Mouse (Mus musculus) left cerebral cortex, adult 18-20 months (tissue): ENCODE data around the gene March9. TPM values are rescaled to one million over a fixed set of nuclear protein-coding genes. Genes with fewer than 3 reads are reported as not detected.
"Not testable (repeated sequence)": the region's sequence is repeated elsewhere in the genome, so short reads cannot be mapped to it uniquely, and the experiment has no call there.

Source experiments
- DNase-seq, 2 experiments: peaks; one replicate each; pipeline ENCODE4 v3.0.0; 2021 to 2022; ENCODE audit warnings: low spot score in 2 of 2, mixed read lengths in 1 of 2
- total RNA-seq, 2 experiments: library from RNA; stranded (reverse); gene quantifications; 2 replicates each; pipeline ENCODE4 v1.2.3; 2021

March9 gene
- total RNA-seq, 2 experiments from 2014 or later = 20.0 to 23.1 TPM

DNA sequence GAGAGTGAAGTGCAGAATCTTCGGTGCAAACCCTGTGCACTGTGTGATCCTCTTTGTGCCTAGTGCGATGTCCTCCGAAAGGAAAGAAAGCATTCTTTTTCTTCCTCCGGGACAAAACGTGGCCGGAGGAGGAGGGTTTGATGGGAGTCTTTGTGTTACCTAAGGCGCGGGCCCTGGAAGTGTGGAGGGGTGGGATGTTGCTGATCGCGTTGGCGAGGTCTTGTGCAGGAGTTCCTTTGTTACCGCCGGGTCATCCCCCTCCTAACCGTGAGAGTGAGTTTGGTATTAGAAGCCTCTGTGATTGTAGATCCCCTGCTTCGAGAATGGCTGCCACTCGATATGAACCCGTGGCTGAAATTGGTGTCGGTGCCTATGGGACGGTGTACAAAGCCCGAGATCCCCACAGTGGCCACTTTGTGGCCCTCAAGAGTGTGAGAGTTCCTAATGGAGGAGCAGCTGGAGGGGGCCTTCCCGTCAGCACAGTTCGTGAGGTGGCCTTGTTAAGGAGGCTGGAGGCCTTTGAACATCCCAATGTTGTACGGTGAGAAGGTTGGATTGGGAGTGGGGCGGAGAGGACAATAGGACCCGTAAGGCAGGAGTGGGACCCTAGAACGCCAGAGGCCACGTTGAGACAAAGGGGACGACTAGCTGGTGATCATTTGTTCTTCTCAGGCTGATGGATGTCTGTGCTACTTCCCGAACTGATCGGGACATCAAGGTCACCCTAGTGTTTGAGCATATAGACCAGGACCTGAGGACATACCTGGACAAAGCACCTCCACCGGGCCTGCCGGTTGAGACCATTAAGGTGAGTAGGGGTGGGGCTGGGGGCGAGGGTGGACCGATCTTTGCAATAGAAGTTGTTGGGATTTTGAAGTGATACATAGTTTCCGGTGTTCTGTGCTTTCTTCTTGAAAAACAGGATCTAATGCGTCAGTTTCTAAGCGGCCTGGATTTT, 4.2 kb upstream of the March9 start:
- DNase-seq = no peak

DNA sequence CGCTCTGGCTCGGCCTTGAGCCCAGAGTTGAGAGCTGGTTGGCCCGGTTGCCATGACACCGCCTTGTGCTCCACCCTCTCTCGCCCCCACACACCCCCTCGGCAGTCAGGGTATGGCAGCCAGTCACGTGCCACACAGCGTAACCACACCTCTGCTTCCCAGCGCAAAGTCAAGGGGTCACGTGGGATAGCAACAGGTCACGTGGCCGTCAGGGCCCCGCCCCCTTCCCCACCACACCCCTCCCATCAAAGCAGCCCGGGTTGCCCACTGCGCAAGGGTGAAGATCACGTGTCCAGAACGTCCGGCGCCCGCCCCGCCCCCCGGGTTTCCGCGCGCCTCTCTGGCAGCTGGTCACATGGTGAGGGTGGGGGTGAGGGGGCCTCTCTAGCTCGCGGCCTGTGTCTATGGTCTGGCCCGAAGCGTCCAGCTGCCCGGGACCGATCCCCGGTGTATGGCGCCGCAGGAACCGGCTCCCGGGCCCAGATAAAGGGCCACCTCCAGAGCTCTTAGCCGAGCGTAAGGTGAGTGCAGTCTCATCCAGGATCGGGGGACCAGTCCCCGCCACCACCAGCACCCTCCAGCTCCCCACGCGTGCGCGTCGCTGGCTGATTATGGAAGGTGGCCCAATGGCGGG, 3.4 kb upstream of the March9 start, which contains the start of gene Cdk4:
TSS of gene Cdk4 (plus strand) at position 296 of the 634 bp plus-strand sequence.
- peak; percentile 97 to 98 for DNase-seq

DNA sequence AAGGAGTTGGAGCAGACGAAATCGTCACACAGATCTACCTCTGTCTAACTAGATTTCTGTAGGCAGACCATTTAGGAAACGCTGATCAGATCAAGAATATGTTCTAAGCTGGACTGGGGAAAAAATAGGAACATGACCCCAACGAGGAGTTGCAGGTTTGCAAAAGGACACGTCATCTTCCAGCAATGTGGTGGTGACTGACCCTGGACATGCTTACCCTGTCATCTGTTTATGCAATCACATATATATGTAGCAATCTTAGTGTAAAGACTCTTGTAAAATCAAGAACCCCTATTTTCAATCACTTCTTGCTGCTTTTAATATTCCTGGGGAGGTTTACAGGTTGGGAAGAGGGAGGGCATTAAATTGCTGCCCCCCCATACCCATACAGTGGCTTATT, 2.5 kb upstream of the March9 start:
- DNase-seq = no peak

DNA sequence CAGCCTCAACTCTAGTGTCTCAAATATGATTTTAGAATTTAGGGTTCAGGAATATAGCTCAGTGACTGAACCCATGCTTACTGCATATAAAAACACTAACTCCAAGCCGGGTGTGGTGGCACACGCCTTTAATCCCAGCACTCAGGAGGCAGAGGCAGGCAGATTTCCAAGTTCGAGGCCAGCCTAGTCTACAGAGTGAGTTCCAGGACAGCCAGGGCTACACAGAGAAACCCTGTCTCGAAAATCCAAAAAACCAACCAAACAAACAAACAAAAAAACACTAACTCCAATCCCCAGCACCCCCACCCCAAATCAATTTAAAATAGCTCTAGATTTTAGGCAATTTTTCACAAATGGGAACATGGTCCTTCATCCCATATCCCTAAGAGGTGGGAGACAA, 2.1 kb upstream of the March9 start:
- DNase-seq = not testable (repeated sequence)

DNA sequence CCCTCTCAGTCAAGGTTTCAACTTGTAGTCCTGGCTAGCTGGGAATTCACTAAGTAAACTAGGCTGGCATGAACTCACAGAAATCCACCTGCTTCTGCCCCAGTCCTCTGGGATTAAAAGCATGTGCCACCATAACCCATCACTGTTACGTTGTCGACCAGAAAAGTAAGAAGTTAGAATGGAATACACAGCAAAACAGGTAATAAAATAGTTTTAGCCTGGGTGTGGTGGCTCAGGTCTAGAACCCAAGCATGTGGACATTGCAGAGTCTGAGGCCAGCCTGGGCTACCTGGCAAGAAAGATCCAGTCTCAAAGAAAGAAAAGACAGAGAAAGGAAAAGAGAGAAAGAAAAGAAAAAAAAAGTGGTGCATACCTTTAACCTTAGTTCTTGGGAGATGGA, 1.5 kb upstream of the March9 start:
- no peak for DNase-seq

DNA sequence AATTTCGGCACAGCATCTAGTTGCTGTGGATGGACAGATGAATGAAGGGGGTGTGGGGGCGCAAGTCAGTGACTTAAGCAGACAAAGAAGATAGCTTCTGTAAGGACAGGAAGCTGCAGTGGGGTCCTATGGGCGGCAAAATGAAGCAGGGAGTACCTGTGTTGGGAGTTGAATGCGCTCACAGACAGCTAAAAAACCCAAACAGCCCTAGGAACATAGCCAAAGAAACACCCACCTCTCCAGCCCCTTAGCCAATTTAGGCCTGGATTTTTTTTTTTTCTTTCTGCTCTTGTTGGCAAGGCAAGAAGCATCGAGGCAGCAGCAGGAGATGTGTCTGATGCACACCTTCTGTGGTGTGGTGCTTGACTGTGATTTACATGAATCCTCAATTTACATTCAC, 1.1 kb upstream of the March9 start:
- DNase-seq = no peak

DNA sequence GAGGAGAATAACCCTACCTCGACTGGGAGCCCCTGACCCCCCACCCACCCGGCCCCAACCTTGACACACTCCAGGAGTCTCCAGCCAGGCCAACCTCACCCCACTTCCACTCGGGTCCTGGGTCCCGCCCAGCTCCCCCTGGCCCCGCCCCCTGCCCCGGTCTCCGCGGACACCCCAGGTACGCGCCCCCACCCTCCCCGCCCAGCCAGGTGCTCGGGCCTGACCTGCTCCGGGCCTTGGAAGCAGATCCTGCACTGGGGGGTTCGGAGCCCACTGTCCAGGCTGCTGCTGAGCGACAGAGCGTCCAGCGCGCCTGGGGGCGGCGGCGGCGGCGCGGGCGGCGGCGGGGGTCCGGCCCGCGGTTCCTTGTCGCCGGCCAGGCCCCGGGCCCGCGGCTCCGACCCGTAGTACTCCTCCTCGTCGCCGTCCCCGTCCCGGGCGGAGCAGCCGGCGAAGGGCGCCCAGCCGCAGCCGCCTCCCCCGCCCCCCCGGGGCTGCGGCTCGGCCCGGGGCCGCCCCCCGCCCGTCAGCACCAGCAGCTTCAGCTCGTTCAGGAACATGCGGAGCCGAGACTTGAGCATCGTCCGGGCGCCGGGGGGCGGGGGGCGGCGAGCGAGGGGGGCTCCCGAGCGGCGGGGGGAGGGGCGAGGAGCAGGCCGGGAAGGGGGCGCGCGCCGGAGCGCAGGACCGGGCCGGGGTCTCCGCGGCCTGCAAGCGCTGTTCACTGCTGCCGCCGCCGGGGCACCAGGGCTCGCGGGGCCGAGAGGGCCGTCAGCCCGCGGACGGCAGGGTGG, 613 bp downstream of the March9 start:
- DNase-seq = no peak

DNA sequence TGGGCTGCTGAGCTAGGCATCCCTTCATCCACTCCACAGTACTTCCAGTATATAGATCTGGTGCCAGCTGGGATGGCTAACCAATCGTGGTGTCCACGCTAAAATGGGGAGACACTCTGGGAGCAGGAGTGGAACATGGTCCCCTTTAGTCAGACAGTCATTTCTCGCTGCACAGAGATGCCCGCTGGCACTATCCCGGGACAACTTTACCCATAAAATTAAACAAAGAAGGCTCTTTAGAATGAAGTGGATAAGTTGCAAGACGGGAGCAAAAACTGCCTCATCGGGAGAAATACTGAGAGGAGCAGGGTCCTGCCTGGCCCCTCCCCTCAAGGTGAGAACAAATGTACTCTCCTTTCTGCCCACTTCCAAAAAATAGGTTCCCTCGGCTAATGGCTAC, 1.3 kb downstream of the March9 start:
- no peak for DNase-seq

DNA sequence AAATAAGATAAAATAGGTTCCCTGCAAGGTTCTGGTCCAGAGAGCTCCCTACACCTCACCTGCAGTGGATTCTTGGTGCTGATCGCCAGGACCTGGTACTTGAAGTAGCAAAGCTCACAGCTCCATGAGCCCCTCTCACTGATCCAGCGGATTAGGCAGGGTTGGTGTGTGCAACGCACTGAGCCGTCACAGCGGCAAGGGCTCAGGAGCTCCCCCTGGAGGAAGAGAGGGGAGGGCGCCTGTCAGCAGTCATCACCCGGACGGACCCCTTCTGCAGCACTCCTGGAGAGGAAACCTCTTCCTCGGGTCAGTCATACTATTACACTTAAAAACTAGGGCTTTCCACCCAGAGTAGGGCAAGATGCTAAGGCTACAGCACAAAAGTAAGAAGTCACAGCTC, 1.8 kb downstream of the March9 start:
- DNase-seq = peak; percentile 79 to 80

DNA sequence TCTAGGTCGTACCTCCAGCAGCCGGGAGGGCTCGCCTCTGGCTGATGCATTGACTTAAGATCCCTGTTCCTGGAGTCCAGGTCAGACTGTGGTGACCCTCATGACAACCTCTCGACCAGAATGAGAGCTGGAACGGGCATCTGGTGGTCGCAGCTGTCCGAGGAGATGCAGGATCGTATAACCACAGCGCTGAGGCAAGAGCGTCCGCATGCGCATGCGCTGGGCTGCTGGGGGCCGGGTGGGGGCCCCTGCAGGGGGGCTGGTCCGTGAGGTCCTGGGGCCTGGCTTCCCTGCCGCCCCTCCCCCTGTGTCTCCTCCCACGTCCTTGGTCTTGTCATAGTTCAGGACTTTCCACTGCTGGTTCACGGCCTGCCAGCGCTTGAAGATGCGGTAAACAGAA, 3.5 kb downstream of the March9 start:
- no peak for DNase-seq

DNA sequence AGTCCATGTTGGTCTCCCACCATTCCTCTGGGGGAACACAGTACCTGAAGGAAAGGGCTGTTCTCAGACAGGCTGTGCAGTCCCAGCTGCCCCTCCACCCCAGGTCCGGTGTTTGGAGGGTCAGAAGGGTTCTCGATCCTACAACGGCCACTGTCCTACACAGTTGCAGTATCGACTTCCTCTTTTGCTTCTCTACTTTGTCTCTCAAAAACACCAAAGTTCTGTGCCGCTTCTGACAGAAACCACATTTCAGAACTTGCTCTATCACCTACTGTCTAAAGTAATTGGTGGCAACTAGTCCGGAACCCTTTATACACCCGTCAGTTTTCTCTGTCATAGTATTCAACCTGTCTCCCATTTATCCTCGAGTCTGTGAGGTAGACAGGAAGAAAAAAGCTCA, 4.6 kb downstream of the March9 start:
- DNase-seq = no peak

DNA sequence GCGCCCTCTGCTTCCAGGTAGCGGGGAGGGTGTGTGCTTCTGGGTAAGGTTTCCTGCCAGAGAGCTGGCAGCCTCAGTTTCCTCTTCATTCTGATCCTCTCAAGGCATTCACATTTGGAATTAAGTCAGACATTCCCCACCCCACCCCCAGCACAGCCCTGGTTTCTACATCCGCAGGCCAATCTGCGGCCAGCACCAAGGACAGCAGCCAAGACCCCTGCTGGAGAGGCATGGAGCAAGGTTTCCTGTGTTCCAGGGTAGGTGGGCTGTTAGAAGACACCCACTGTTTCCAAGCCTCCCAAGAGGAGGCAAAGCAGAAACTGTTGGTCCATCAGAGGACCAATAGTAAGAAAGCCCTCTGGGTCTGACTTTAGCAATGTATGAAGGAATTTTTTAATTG, 5.3 kb downstream of the March9 start:
- DNase-seq = no peak

DNA sequence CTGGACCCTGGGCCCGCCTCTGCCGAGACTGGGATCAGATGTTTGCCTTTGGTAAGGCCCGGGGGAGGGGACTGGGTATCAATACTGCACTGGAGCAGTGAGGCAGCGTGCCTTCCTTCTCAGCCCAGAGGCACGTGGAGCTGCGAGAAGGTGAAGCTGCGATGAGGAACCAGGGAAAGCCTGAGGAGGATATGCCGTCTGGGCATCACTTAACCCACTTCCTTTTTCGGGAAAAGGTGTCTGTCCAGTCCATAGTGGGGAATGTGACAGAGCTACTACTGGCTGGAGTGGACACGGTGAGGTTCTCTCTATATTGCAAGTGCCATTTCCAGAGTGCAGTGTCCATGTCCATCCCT, 9.9 kb downstream of the March9 start:
- no peak for DNase-seq

DNA sequence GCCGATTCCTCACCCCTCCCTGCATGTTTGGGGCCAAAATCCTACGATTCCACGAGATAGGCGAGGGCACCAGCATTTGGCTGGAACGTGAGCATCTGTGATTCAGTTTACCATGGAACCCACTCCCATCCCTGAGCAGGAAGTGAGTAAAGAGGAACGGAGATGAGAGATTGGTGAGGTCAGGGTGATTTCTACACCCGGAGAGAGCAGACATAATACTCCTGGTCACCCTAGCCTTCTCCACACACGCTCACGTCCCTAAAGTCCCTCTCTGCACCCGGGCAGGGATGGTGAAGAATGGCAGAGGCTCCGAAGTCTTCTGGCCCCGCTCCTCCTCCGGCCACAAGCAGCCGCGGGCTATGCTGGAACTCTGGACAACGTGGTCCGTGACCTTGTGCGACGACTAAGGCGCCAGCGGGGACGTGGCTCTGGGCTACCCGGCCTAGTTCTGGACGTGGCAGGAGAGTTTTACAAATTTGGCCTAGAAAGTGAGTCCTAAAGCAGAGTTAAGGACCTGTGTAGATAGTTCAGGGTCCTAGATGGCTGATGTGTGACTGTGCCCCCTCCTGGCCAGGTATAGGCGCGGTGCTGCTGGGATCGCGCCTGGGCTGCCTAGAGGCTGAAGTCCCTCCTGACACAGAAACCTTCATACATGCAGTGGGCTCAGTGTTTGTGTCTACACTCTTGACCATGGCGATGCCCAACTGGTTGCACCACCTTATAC, 10.4 kb downstream of the March9 start:
- DNase-seq = no peak

DNA sequence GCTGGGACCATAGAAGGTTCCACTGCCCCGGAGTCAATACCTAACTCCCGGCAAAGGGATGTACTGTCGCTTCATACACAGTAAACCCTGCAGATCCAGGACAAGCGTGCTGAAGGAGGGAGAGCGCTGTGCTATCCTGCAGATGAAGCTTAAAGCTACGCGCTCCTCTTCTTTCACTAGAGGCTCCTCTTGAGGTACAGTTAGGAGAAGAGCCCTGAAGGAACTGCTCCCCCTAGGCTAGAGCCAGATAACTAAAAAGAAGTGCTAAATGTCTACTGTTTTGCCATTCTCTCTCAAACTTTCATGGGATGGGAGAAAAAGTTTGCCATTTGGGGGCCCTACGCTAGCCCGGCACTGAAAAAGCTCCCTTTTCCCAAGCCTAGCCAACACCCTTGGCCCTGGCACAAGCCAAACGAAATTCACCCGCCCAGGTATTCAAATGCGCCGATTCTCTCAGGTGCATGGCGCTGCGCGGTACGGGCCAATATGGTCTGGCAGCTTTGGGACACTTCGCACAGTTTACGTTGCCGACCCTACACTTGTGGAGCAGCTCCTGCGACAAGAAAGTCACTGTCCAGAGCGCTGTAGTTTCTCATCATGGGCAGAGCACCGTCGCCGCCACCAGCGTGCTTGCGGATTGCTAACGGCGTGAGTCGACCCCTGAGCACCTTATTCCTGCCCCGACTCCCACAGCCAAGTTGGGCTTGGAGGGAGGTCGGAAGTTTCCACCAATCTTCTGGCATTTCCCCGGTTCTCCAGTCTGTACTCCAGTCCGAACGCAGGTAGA, 11.2 kb downstream of the March9 start:
- DNase-seq = no peak

DNA sequence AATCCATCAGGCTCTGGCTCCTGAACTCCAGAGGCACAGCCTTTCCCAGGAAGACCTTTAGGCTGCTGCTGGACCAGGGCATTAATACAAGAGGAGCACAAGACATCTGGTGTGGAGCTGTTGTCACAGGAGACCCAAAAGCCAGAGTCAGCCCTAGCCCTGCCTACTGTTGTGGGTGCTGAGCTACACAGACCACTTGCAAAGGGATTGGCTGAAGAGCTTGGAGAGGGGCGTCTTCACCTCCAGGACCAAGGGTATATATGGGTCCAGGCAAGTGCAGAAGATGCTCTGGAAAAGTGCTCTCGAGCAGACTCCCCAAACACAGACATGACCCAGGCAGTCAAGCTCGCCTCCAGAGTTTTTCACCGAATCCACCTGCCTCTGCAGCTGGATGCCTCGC, 12.0 kb downstream of the March9 start, which contains the start of gene Cyp27b1:
TSS of gene Cyp27b1 (plus strand) at position 297 of the 400 bp plus-strand sequence.
- DNase-seq = no peak

DNA sequence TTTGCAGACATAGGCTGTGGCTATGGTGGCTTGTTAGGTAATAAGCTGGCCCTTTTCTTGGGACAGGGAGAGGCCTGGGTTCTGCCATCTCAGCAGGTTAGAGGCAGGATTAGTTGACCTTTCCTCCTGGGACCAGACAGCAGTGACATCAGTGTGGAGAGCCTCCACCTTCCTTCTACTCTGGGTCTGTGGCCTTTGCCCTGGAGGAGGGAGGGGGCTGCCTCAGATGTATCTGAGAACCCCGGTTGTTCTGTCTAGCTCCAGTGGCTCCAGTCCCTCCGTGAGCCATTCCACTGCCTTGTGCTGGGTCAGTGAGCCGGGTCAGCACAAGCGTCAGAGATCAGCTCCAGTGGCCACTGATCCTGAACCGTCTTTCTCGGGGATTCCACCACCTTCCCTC, 16.8 kb downstream of the March9 start:
- no peak for DNase-seq

DNA sequence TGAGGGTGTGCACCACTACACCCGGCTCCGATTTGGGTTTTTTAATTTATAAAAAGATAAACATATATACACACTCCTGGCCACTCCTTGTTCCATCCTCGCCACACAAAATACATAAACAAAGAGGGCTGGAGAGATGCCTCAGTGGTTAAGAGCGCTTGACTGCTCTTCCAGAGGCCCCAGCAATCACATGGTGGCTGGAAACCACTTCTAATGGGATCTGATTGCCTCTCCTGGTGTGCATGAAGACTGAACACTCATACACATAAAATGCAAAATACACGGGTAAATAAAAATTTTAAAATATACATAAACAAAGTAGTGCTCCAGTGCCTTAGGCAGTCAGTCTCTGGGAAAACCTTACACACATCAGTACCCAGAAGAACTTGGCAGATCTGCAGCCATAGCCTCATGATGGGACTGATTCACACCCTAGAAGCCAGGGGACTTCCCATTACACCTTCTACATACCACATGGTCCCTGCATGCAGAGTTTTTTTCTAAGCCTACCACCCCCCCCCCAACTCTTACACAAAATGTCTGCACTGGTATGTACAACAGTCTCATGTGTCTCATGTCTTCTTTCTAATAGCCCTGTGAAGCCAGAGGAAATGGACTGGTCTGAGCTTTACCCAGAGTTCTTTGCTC, 17.4 kb downstream of the March9 start:
- no peak for DNase-seq

DNA sequence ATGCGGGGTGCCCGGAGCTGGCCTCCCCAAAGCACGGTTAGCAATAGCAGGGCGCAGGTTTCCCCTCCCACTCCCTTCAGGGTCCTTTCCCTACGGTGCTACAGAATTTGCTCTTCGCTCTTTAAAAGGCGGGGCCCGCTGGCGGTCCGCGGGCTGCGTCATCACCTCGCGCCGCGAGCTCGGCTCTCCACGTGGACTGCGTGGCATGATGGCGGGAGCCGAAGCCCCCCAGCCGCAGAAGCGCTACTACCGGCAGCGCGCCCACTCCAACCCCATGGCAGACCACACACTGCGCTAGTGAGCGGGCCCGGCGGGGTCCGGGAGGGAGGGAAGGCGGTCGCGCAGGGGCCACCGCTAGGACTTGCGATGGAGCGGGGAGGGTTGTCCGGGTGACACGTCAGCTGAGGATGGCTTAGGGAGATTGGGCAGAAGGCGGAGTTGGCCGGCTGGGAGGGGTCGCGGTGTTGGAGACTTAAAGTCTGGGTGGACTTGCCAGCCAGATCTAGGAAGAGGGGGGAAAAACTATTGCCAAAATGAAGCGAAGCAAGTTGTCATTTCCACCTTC, 18.1 kb downstream of the March9 start:
- DNase-seq = peak; percentile 87 to 92
